9 mouse cellular contexts compared by ENCODE assay signal in the genomic region with DNA sequence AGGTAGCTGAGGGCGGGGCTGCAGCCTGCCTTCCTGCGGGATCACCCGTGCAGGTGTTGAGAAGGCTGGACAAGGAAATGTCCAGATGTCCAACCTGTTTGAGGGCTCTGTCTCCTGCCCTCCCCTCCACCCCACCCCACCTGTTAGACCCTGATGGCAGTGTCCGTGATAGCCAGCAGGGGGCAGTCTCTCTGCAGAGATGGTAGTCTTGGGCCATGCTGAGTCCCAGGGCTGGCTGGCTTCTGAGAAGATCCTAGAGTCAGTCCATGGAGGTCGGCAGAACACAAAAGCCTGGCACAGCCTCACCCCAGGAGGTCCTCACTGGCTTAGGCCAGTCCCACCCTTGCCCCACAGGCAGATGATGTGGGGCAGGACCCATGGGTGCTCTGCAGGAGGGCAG. TPM values are rescaled to one million over a fixed set of nuclear protein-coding genes. Genes with fewer than 3 reads are reported as not detected.
A peak's percentile ranks its signal among the peaks of the same experiment; 100 is the strongest.
DNase-seq lines count a peak whose midpoint lies in the region; ATAC-seq and TF ChIP-seq lines count a peak whose summit lies in the region.
"Had no signal": no experiment of that assay in that cellular context is flagged by ENCODE, and none has a peak within 500 bp of the region (broad histone marks: within the 10 kb centered on the region; RNA-seq: fewer than 3 reads in every experiment).

No protein-coding gene starts in this region.

- 30% methylated on average over 5 of the region's 5 CpGs for WGBS in kidney, embryonic 16.5 days
- 12% methylated on average over 5 of the region's 5 CpGs for WGBS in lung, adult 2 months

- no peak overlapping the region for H3K9ac ChIP-seq in kidney, embryonic 16.5 days (replicated peaks; ENCODE audit: low read length)
- H3K9ac ChIP-seq: heart, embryonic 15.5 days had no signal

- no peak for TF ChIP-seq POLR2A in lung, adult 2 months (IDR thresholded peaks at IDR 0.05; ENCODE audit: borderline replicate concordance, extremely low read depth, low read depth, low read length)

- H3K4me3 ChIP-seq in kidney, embryonic 16.5 days (ENCODE audit: low read length): no peak overlapping the region
- no peak overlapping the region for H3K4me3 ChIP-seq in lung, adult 2 months (replicated peaks; ENCODE audit: extremely low read depth, low read depth, low read length)
- H3K4me3 ChIP-seq: heart, embryonic 15.5 days had no signal

- H3K4me1 ChIP-seq in kidney, embryonic 16.5 days (ENCODE audit: insufficient read depth, low read length): peaks cover 2% of the 10 kb centered on the region; the same call in 1 of the 2 replicates
- H3K4me1 ChIP-seq in lung, adult 2 months (ENCODE audit: control insufficient read depth, insufficient read depth, low read length): no peaks in the 10 kb centered on the region
- H3K4me1 ChIP-seq: heart, embryonic 15.5 days had no signal

- H3K4me2 ChIP-seq in kidney, embryonic 16.5 days (replicated peaks; ENCODE audit: low read depth, low read length): no peak overlapping the region
- H3K4me2 ChIP-seq: heart, embryonic 15.5 days had no signal

- H3K36me3 ChIP-seq in kidney, embryonic 16.5 days (ENCODE audit: insufficient read depth, low read length): no peaks in the 10 kb centered on the region
- H3K36me3 ChIP-seq: heart, embryonic 15.5 days had no signal

- ATAC-seq in kidney, embryonic 16.5 days (ENCODE audit: low FRiP score, low TSS enrichment): peak; percentile 49; the same call in 1 of the 2 replicates
- ATAC-seq in monocyte, adult 5-6 weeks (replicated peaks; ENCODE audit: insufficient number of reproducible peaks, low FRiP score, low TSS enrichment, poor library complexity, severe bottlenecking): no peak

- no peak overlapping the region for H3K27ac ChIP-seq in kidney, embryonic 16.5 days (ENCODE audit: low read length)
- H3K27ac ChIP-seq: heart, embryonic 15.5 days had no signal

- peak; percentile 56 for TF ChIP-seq CTCF in lung, adult 2 months (IDR thresholded peaks at IDR 0.05; ENCODE audit: insufficient read depth, low read length)

- no peaks in the 10 kb centered on the region for H3K27me3 ChIP-seq in kidney, embryonic 16.5 days (ENCODE audit: insufficient read depth, low read length)

- peak; percentile 86 for DNase-seq in CD4-positive, CD25-positive, alpha-beta regulatory T cell, adult 2 months (ENCODE audit: low read depth, low spot score)
- DNase-seq in Muller cell, postnatal 12 days (ENCODE audit: inconsistent ontology term): peak; percentile 51
- DNase-seq in cerebellum, adult 9-10 months: peak; percentile 74
- peak; percentile 75 for DNase-seq in gastrocnemius, postnatal 10 days
- peak; percentile 35 for DNase-seq in lung, adult 2 months
- DNase-seq in right cerebral cortex, adult 2 months (ENCODE audit: low spot score in 2 of 2): peak; percentile 69 to 70

- no peaks in the 10 kb centered on the region for H3K9me3 ChIP-seq in kidney, embryonic 16.5 days (ENCODE audit: low read length)
- H3K9me3 ChIP-seq: heart, embryonic 15.5 days had no signal

RNA-seq across cellular contexts. Expression of a gene that starts 5.0 kb away (rescaled TPM):
- total RNA-seq in gastrocnemius, postnatal 10 days (2021): not detected
- polyA plus RNA-seq in kidney, embryonic 16.5 days (2015; fragmentation: Nextera tagmentation; extraction: Ambion mirVana): 0.09 TPM in 1 of 2 replicates, not detected in the other
- 0.12 and 0.13 TPM in 2 replicates for polyA plus RNA-seq in lung, adult 2 months (2012; rRNA removed)
- total RNA-seq in monocyte, adult 5-6 weeks (2017): 9.8 to 19.1 TPM (median 10.5 TPM) in 3 replicates

RNA-seq across cellular contexts. Expression of a gene that starts 30.4 kb away (rescaled TPM):
- total RNA-seq in gastrocnemius, postnatal 10 days (2021): under 1 TPM in 1 of 2 experiments, not detected in 1; 0.05 TPM
- polyA plus RNA-seq in kidney, embryonic 16.5 days (2015; fragmentation: Nextera tagmentation; extraction: Ambion mirVana): 1.4 and 1.5 TPM in 2 replicates
- 0.02 and 0.06 TPM in 2 replicates for polyA plus RNA-seq in lung, adult 2 months (2012; rRNA removed)
- 0.19 TPM in 1 of 3 replicates, not detected in the others for total RNA-seq in monocyte, adult 5-6 weeks (2017)
- polyA plus RNA-seq: heart, embryonic 15.5 days had no signal

Comparison
In these comparisons a context has a peak if more than half of its experiments do, and no peak if none do; other contexts are left out.
1. DNase-seq: peak in every context shown above with its lines; median percentile 86 in CD4-positive, CD25-positive, alpha-beta regulatory T cell, adult 2 months; 75 in gastrocnemius, postnatal 10 days; 74 in cerebellum, adult 9-10 months; 70 in right cerebral cortex, adult 2 months; 51 in Muller cell, postnatal 12 days; 35 in lung, adult 2 months.
2. RNA of a gene that starts 5.0 kb away (total RNA-seq): 9.8 to 19.1 TPM in monocyte, adult 5-6 weeks; not detected in gastrocnemius, postnatal 10 days; every median in the first group is over 10 times any median in the second.